Mouse (Mus musculus): ENCODE data around the gene Slc39a8. TPM values are rescaled to one million over a fixed set of nuclear protein-coding genes. Genes with fewer than 3 reads are reported as not detected.

Slc39a8 gene
- 3.1 and 3.6 TPM in 2 replicates for polyA plus RNA-seq (2012; rRNA removed)

- H3K4me1 ChIP-seq (ENCODE audit: control insufficient read depth, insufficient read depth, low read length): no peaks in the 10 kb centered on the region
Measured at GRCm38 (mm10) chr3:135825016-135825753, at the start of gene Slc39a8. Slc39a8 (plus strand) TSS chr3:135825279.

GRCm38 (mm10) chr3:135785065-135785464 lies 40.0 kb upstream of the Slc39a8 start:
- Histone ChIP-seq H3K4me1 (ENCODE audit: control insufficient read depth, insufficient read depth, low read length) (no peaks in the 10 kb centered on the region), H3K27ac (ENCODE audit: insufficient read depth, low read length) (no peak overlapping the region), H3K4me3 (ENCODE audit: insufficient read depth, low read length) (no peak overlapping the region)
- TF ChIP-seq POLR2A (IDR thresholded peaks at IDR 0.05; ENCODE audit: extremely low read depth, insufficient read depth, low read length) (no peak), CTCF (IDR thresholded peaks at IDR 0.05; ENCODE audit: extremely low read depth, insufficient read depth, low read length) (no peak)

More at GRCm38 (mm10) chr3:135825016-135825753, at the start of gene Slc39a8:
- no peak for TF ChIP-seq POLR2A (IDR thresholded peaks at IDR 0.05; ENCODE audit: extremely low read depth, insufficient read depth, low read length)
- TF ChIP-seq CTCF (IDR thresholded peaks at IDR 0.05; ENCODE audit: extremely low read depth, insufficient read depth, low read length): no peak
- Histone ChIP-seq H3K27ac (ENCODE audit: insufficient read depth, low read length) (no peak within 1 kb of the TSS), H3K4me3 (ENCODE audit: insufficient read depth, low read length) (peak within 1 kb of the TSS; percentile 37)

- no peaks in the 10 kb centered on the region for H3K4me1 ChIP-seq (ENCODE audit: control insufficient read depth, insufficient read depth, low read length)
- TF ChIP-seq POLR2A (IDR thresholded peaks at IDR 0.05; ENCODE audit: extremely low read depth, insufficient read depth, low read length) (no peak), CTCF (IDR thresholded peaks at IDR 0.05; ENCODE audit: extremely low read depth, insufficient read depth, low read length) (no peak)
- no peak overlapping the region for H3K4me3 ChIP-seq (ENCODE audit: insufficient read depth, low read length)
- no peak overlapping the region for H3K27ac ChIP-seq (ENCODE audit: insufficient read depth, low read length)
Measured at GRCm38 (mm10) chr3:135796117-135796516, 29.0 kb upstream of the Slc39a8 start.

GRCm38 (mm10) chr3:135798241-135798640 lies 26.8 kb upstream of the Slc39a8 start:
- no peak overlapping the region for H3K4me3 ChIP-seq (ENCODE audit: insufficient read depth, low read length)
- TF ChIP-seq CTCF (IDR thresholded peaks at IDR 0.05; ENCODE audit: extremely low read depth, insufficient read depth, low read length) (no peak), POLR2A (IDR thresholded peaks at IDR 0.05; ENCODE audit: extremely low read depth, insufficient read depth, low read length) (no peak)
- no peaks in the 10 kb centered on the region for H3K4me1 ChIP-seq (ENCODE audit: control insufficient read depth, insufficient read depth, low read length)
- no peak overlapping the region for H3K27ac ChIP-seq (ENCODE audit: insufficient read depth, low read length)

GRCm38 (mm10) chr3:135798665-135799064 lies 26.4 kb upstream of the Slc39a8 start:
- Histone ChIP-seq H3K27ac (ENCODE audit: insufficient read depth, low read length) (no peak overlapping the region), H3K4me1 (ENCODE audit: control insufficient read depth, insufficient read depth, low read length) (no peaks in the 10 kb centered on the region), H3K4me3 (ENCODE audit: insufficient read depth, low read length) (no peak overlapping the region)
- TF ChIP-seq CTCF (IDR thresholded peaks at IDR 0.05; ENCODE audit: extremely low read depth, insufficient read depth, low read length) (no peak), POLR2A (IDR thresholded peaks at IDR 0.05; ENCODE audit: extremely low read depth, insufficient read depth, low read length) (no peak)

GRCm38 (mm10) chr3:135814665-135815064 lies 10.4 kb upstream of the Slc39a8 start:
- H3K27ac ChIP-seq (ENCODE audit: insufficient read depth, low read length): no peak overlapping the region
- TF ChIP-seq CTCF (IDR thresholded peaks at IDR 0.05; ENCODE audit: extremely low read depth, insufficient read depth, low read length) (no peak), POLR2A (IDR thresholded peaks at IDR 0.05; ENCODE audit: extremely low read depth, insufficient read depth, low read length) (no peak)
- no peaks in the 10 kb centered on the region for H3K4me1 ChIP-seq (ENCODE audit: control insufficient read depth, insufficient read depth, low read length)
- no peak overlapping the region for H3K4me3 ChIP-seq (ENCODE audit: insufficient read depth, low read length)

GRCm38 (mm10) chr3:135815973-135816727 lies 8.9 kb upstream of the Slc39a8 start:
- no peak for TF ChIP-seq CTCF (IDR thresholded peaks at IDR 0.05; ENCODE audit: extremely low read depth, insufficient read depth, low read length)
- no peak for TF ChIP-seq POLR2A (IDR thresholded peaks at IDR 0.05; ENCODE audit: extremely low read depth, insufficient read depth, low read length)
- no peak overlapping the region for H3K4me3 ChIP-seq (ENCODE audit: insufficient read depth, low read length)
- H3K4me1 ChIP-seq (ENCODE audit: control insufficient read depth, insufficient read depth, low read length): no peaks in the 10 kb centered on the region
- H3K27ac ChIP-seq (ENCODE audit: insufficient read depth, low read length): no peak overlapping the region

GRCm38 (mm10) chr3:135817124-135817523 lies 8.0 kb upstream of the Slc39a8 start:
- TF ChIP-seq POLR2A (IDR thresholded peaks at IDR 0.05; ENCODE audit: extremely low read depth, insufficient read depth, low read length): no peak
- TF ChIP-seq CTCF (IDR thresholded peaks at IDR 0.05; ENCODE audit: extremely low read depth, insufficient read depth, low read length): no peak
- Histone ChIP-seq H3K4me3 (ENCODE audit: insufficient read depth, low read length) (no peak overlapping the region), H3K27ac (ENCODE audit: insufficient read depth, low read length) (no peak overlapping the region), H3K4me1 (ENCODE audit: control insufficient read depth, insufficient read depth, low read length) (no peaks in the 10 kb centered on the region)

- TF ChIP-seq CTCF (IDR thresholded peaks at IDR 0.05; ENCODE audit: extremely low read depth, insufficient read depth, low read length) (no peak), POLR2A (IDR thresholded peaks at IDR 0.05; ENCODE audit: extremely low read depth, insufficient read depth, low read length) (no peak)
- Histone ChIP-seq H3K4me3 (ENCODE audit: insufficient read depth, low read length) (no peak overlapping the region), H3K27ac (ENCODE audit: insufficient read depth, low read length) (no peak overlapping the region), H3K4me1 (ENCODE audit: control insufficient read depth, insufficient read depth, low read length) (no peaks in the 10 kb centered on the region)
Measured at GRCm38 (mm10) chr3:135824436-135824835, 643 bp upstream of the Slc39a8 start.

All from cortical plate, adult 2 months (tissue).